Comparison of ENCODE assay signal across 8 mouse cellular contexts in genomic region chr15:82987732-82988112, GRCm38 (mm10). TPM values are rescaled to one million over a fixed set of nuclear protein-coding genes. Genes with fewer than 3 reads are reported as not detected.
DNase-seq lines count a peak whose midpoint lies in the region; ATAC-seq and TF ChIP-seq lines count a peak whose summit lies in the region.

Gene Tcf20, minus strand, starts transcription at chr15:82987872.

- POLR2A ChIA-PET in Patski (lab: Charles Lee) = interaction anchor here (0.7 kb wide), 1 partner anchor 629 kb away, joined by 3 read pairs; no protein-coding TSS in a partner anchor

- peaks cover 42% of the 10 kb centered on the region for H3K27me3 ChIP-seq in Patski
- H3K27me3 ChIP-seq in hindbrain, embryonic 14.5 days (ENCODE audit: control insufficient read depth, insufficient read depth, low read length) = peaks cover 16% of the 10 kb centered on the region

- H3K9me3 ChIP-seq in hindbrain, embryonic 14.5 days (ENCODE audit: control insufficient read depth, low read length) = no peaks in the 10 kb centered on the region

- H3K4me2 ChIP-seq in hindbrain, embryonic 14.5 days (replicated peaks) = peak within 1 kb of the TSS; percentile 49

- peak within 1 kb of the TSS; percentile 40 for H3K27ac ChIP-seq in hindbrain, embryonic 14.5 days

- CTCF ChIA-PET in Patski (lab: Charles Lee) = interaction anchor here (1.4 to 1.7 kb wide), 2 partner anchors 11 to 83 kb away, joined by 3 read pairs; no protein-coding TSS in a partner anchor

- H3K4me1 ChIP-seq in hindbrain, embryonic 14.5 days (replicated peaks; ENCODE audit: control insufficient read depth, insufficient read depth, low read length) = peaks cover 75% of the 10 kb centered on the region

- under 1% methylated on average over 20 of the region's 20 CpGs for WGBS in hindbrain, embryonic 14.5 days

- no peak for DNase-seq in Patski (ENCODE audit: low read depth, low spot score)
- DNase-seq in cerebellum, postnatal 14 days = peak; percentile 85 to 86
- DNase-seq in frontal cortex, postnatal 25 days (ENCODE audit: low spot score in 2 of 2) = peak; percentile 80 to 85
- peak; percentile 82 for DNase-seq in hindbrain, embryonic 14.5 days (ENCODE audit: low spot score)
- DNase-seq in layer of hippocampus, postnatal 36 days = peak; percentile 93
- peak; percentile 96 for DNase-seq in lung, postnatal 36 days
- DNase-seq in retina, postnatal 7 days (ENCODE audit: low read depth, low spot score) = peak; percentile 67
- DNase-seq in urinary bladder, adult 2 months (ENCODE audit: low spot score) = peak; percentile 77

- peak; percentile 79 for ATAC-seq in Patski
- peak; percentile 84 for ATAC-seq in hindbrain, embryonic 14.5 days (ENCODE audit: low FRiP score)

- in situ Hi-C loops in Patski (cut with MboI; ENCODE audit: low pct_unique_long_range_greater_than_20kb) = no loop called here

- peak within 1 kb of the TSS; percentile 28 for H3K4me3 ChIP-seq in hindbrain, embryonic 14.5 days (replicated peaks; ENCODE audit: low read length)

- peak within 1 kb of the TSS; percentile 21 for H3K9ac ChIP-seq in hindbrain, embryonic 14.5 days

- TF ChIP-seq CTCF in Patski (IDR thresholded peaks at IDR 0.05) = no peak

- H3K36me3 ChIP-seq in hindbrain, embryonic 14.5 days (replicated peaks; ENCODE audit: control insufficient read depth, insufficient read depth) = no peaks in the 10 kb centered on the region

RNA-seq across cellular contexts. Expression of gene Tcf20, which starts in this region (rescaled TPM):
- 25.1 TPM for polyA plus RNA-seq in Patski (2021)
- 14.0 TPM in 2 replicates for polyA plus RNA-seq in hindbrain, embryonic 14.5 days (2014; fragmentation: Nextera tagmentation; extraction: Ambion mirVana)
- total RNA-seq in layer of hippocampus, postnatal 36 days (2021) = 100 to 1,000 TPM; 212 to 230 TPM
- polyA plus RNA-seq in urinary bladder, adult 2 months (2012; rRNA removed) = 15.0 and 21.0 TPM in 2 replicates
